Mouse (Mus musculus) hindbrain, embryonic 11.5 days (tissue): Measurements from ENCODE around the gene Vmn2r56. TPM values are rescaled to one million over a fixed set of nuclear protein-coding genes. Genes with fewer than 3 reads are reported as not detected.
"Not testable (repeated sequence)": the region's sequence is repeated elsewhere in the genome, so short reads cannot be mapped to it uniquely, and the experiment has no call there.

Experiments used
- ATAC-seq: fragments of 200-750 bp; cut with Nextera tagmentation; 2 replicates; pipeline ENCODE4 v1.8.0; 2017; ENCODE audit warnings: mild to moderate bottlenecking, moderate TSS enrichment, moderate library complexity; ENCODE audit not compliant: low FRiP score
- DNase-seq: peaks from one replicate; pipeline ENCODE4 v3.0.0-alpha.2; 2015; ENCODE audit warnings: low spot score
- H3K27ac ChIP-seq: fragments of 300-500 bp; sonication (generic); 2 replicates; pipeline ENCODE4 v1.5.1; 2014; ENCODE audit warnings: mild to moderate bottlenecking, low read depth, low read length
- H3K27me3 ChIP-seq: fragments of 300-500 bp; sonication (generic); 2 replicates; pipeline ENCODE4 v1.6.1; 2014; ENCODE audit warnings: mild to moderate bottlenecking, low read length, moderate library complexity, mixed read lengths; ENCODE audit not compliant: control insufficient read depth, insufficient read depth
- H3K36me3 ChIP-seq: fragments of 300-500 bp; sonication (generic); 2 replicates; pipeline ENCODE4 v1.6.1; 2014; ENCODE audit warnings: mild to moderate bottlenecking, low read length, moderate library complexity, mixed read lengths; ENCODE audit not compliant: control insufficient read depth, insufficient read depth
- H3K4me1 ChIP-seq: fragments of 300-500 bp; sonication (generic); replicated peaks from 2 replicates; pipeline ENCODE4 v1.6.1; 2014; ENCODE audit warnings: low read length, mixed read lengths; ENCODE audit not compliant: control insufficient read depth, insufficient read depth
- H3K4me2 ChIP-seq: fragments of 300-500 bp; sonication (generic); replicated peaks from 2 replicates; pipeline ENCODE4 v1.6.1; 2014; ENCODE audit warnings: mild to moderate bottlenecking, low read depth, low read length
- H3K4me3 ChIP-seq: fragments of 300-500 bp; sonication (generic); 2 replicates; pipeline ENCODE4 v1.5.1; 2014; ENCODE audit warnings: low read depth, low read length
- H3K9ac ChIP-seq: fragments of 300-500 bp; sonication (generic); 2 replicates; pipeline ENCODE4 v1.6.1; 2014; ENCODE audit warnings: low read depth, low read length
- H3K9me3 ChIP-seq: fragments of 300-500 bp; sonication (generic); 2 replicates; pipeline ENCODE4 v1.6.1; 2016; ENCODE audit warnings: low read length; ENCODE audit not compliant: control insufficient read depth
- WGBS: fragments of 180-500 bp; shearing (Covaris S2); extraction: QIAGEN DNeasy Blood & Tissue Kit; methylation state at CpG from one replicate; pipeline ENCODE4 v1.1.7; 2014; 5-methylcytosine and 5-hydroxymethylcytosine counted together
- polyA plus RNA-seq: library from polyadenylated mRNA; unstranded; fragments of >200 nt; fragmentation: Nextera tagmentation; extraction: Ambion mirVana; gene quantifications from 2 replicates; pipeline ENCODE4 v1.2.1, GENCODE M21; 2014

Vmn2r56 gene
- not detected in 2 replicates for polyA plus RNA-seq

GRCm38 (mm10) chr7:12734904-12735303, at the start of gene Vmn2r56:
Gene Vmn2r56, minus strand, starts transcription at chr7:12735004.
- Histone ChIP-seq H3K4me1 (no peaks in the 10 kb centered on the region), H3K36me3 (no peaks in the 10 kb centered on the region), H3K4me2 (no peak within 1 kb of the TSS), H3K9me3 (0 out of 2 replicates have a peak, but pooled peaks cover 2% of the 10 kb centered on the region), H3K27ac (no peak within 1 kb of the TSS), H3K4me3 (no peak within 1 kb of the TSS), H3K9ac (no peak within 1 kb of the TSS), H3K27me3 (no peaks in the 10 kb centered on the region)
- WGBS = 78% methylated on average over 1 of the region's 1 CpGs
- ATAC-seq (no peak), DNase-seq (no peak)

GRCm38 (mm10) chr7:12780151-12780830, 45.5 kb upstream of the Vmn2r56 start:
- Histone ChIP-seq H3K9ac (peak overlapping the region; percentile 71), H3K36me3 (no peaks in the 10 kb centered on the region), H3K4me3 (peak overlapping the region; percentile 66), H3K27ac (no peak overlapping the region), H3K4me1 (peaks cover 3% of the 10 kb centered on the region; the same call in 1 of the 2 replicates), H3K9me3 (no peaks in the 10 kb centered on the region), H3K27me3 (no peaks in the 10 kb centered on the region), H3K4me2 (peak overlapping the region; percentile 93)
- ATAC-seq = peak; percentile 95
- under 1% methylated on average over 57 of the region's 57 CpGs for WGBS
- peak; percentile 90 for DNase-seq

- Histone ChIP-seq H3K27ac (no peak overlapping the region), H3K4me2 (peak overlapping the region; percentile 93), H3K9me3 (no peaks in the 10 kb centered on the region), H3K4me3 (peak overlapping the region; percentile 66), H3K27me3 (no peaks in the 10 kb centered on the region), H3K36me3 (0 out of 2 replicates have a peak, but pooled peaks cover 3% of the 10 kb centered on the region), H3K4me1 (peaks cover 3% of the 10 kb centered on the region; the same call in 1 of the 2 replicates), H3K9ac (peak overlapping the region; percentile 71)
- 24% methylated on average over 10 of the region's 10 CpGs for WGBS
- DNase-seq (no peak), ATAC-seq (no peak; the same call in 1 of the 2 replicates)
Measured at GRCm38 (mm10) chr7:12779782-12780150, 45.0 kb upstream of the Vmn2r56 start.

- DNase-seq = no peak
Measured at GRCm38 (mm10) chr7:12779141-12779540, 44.3 kb upstream of the Vmn2r56 start.

GRCm38 (mm10) chr7:12774606-12775005, 39.8 kb upstream of the Vmn2r56 start:
- ATAC-seq = no peak
- no peak for DNase-seq
- Histone ChIP-seq H3K27me3 (no peaks in the 10 kb centered on the region), H3K9me3 (no peaks in the 10 kb centered on the region), H3K36me3 (0 out of 2 replicates have a peak, but pooled peaks cover 6% of the 10 kb centered on the region), H3K27ac (no peak overlapping the region), H3K4me3 (no peak overlapping the region), H3K4me2 (no peak overlapping the region), H3K9ac (no peak overlapping the region), H3K4me1 (0 out of 2 replicates have a peak, but pooled peaks cover under 1% of the 10 kb centered on the region)
- 88% methylated on average over 1 of the region's 1 CpGs for WGBS

More at GRCm38 (mm10) chr7:12779141-12779540, 44.3 kb upstream of the Vmn2r56 start:
- no peaks in the 10 kb centered on the region for H3K9me3 ChIP-seq
- 0 out of 2 replicates have a peak, but pooled peaks cover 6% of the 10 kb centered on the region for H3K36me3 ChIP-seq
- no peaks in the 10 kb centered on the region for H3K27me3 ChIP-seq
- no peak overlapping the region for H3K4me2 ChIP-seq
- WGBS = 86% methylated on average over 5 of the region's 5 CpGs
- H3K4me3 ChIP-seq = no peak overlapping the region
- H3K4me1 ChIP-seq = peaks cover 3% of the 10 kb centered on the region; the same call in 1 of the 2 replicates
- H3K27ac ChIP-seq = no peak overlapping the region
- no peak for ATAC-seq
- no peak overlapping the region for H3K9ac ChIP-seq

GRCm38 (mm10) chr7:12774111-12774510, 39.3 kb upstream of the Vmn2r56 start:
- Histone ChIP-seq H3K4me3 (no peak overlapping the region), H3K36me3 (0 out of 2 replicates have a peak, but pooled peaks cover 6% of the 10 kb centered on the region), H3K9ac (no peak overlapping the region), H3K27ac (no peak overlapping the region), H3K4me2 (no peak overlapping the region), H3K4me1 (no peaks in the 10 kb centered on the region), H3K9me3 (no peaks in the 10 kb centered on the region), H3K27me3 (no peaks in the 10 kb centered on the region)
- 91% methylated on average over 9 of the region's 9 CpGs for WGBS
- DNase-seq (no peak), ATAC-seq (no peak)

- Histone ChIP-seq H3K27ac (no peak overlapping the region), H3K4me3 (no peak overlapping the region), H3K4me2 (no peak overlapping the region)
Measured at GRCm38 (mm10) chr7:12749431-12750198, 14.8 kb upstream of the Vmn2r56 start.

GRCm38 (mm10) chr7:12684903-12685302, 49.9 kb downstream of the Vmn2r56 start, which contains the start of gene Vmn2r55:
Gene Vmn2r55, minus strand, starts transcription at chr7:12685003.
- not testable (repeated sequence) for H3K4me2 ChIP-seq, H3K4me3 ChIP-seq, H3K27me3 ChIP-seq, DNase-seq, ATAC-seq, H3K36me3 ChIP-seq, H3K9ac ChIP-seq, H3K4me1 ChIP-seq, H3K27ac ChIP-seq, H3K9me3 ChIP-seq
- WGBS = 85% methylated on average over 3 of the region's 3 CpGs

More at GRCm38 (mm10) chr7:12749431-12750198, 14.8 kb upstream of the Vmn2r56 start:
- no peaks in the 10 kb centered on the region for H3K36me3 ChIP-seq
- peak; percentile 21 for DNase-seq
- no peaks in the 10 kb centered on the region for H3K4me1 ChIP-seq
- WGBS = 69% methylated on average over 24 of the region's 24 CpGs
- ATAC-seq = peak; percentile 66
- H3K27me3 ChIP-seq = no peaks in the 10 kb centered on the region
- H3K9me3 ChIP-seq = no peaks in the 10 kb centered on the region
- no peak overlapping the region for H3K9ac ChIP-seq
